Mouse (Mus musculus) heart, embryonic 16.5 days (tissue): Measurements from ENCODE around the gene Rad17. TPM values are rescaled to one million over a fixed set of nuclear protein-coding genes. Genes with fewer than 3 reads are reported as not detected.

Source experiments
- ATAC-seq: fragments of 200-750 bp; cut with Nextera tagmentation; replicated peaks from 2 replicates; pipeline ENCODE4 v1.8.0; 2017; ENCODE audit warnings: moderate number of reproducible peaks; ENCODE audit not compliant: insufficient read depth, low FRiP score; ENCODE audit errors: extremely low read depth
- H3K27ac ChIP-seq: fragments of 300-500 bp; sonication (generic); 2 replicates; pipeline ENCODE4 v1.5.1; 2014; ENCODE audit warnings: mild to moderate bottlenecking, low read length, control low read depth, moderate library complexity
- H3K27me3 ChIP-seq: fragments of 300-500 bp; sonication (generic); 2 replicates; pipeline ENCODE4 v1.6.1; 2014; ENCODE audit warnings: low read length, mixed read lengths; ENCODE audit not compliant: control insufficient read depth, insufficient read depth
- H3K36me3 ChIP-seq: fragments of 300-500 bp; sonication (generic); 2 replicates; pipeline ENCODE4 v1.6.1; 2014; ENCODE audit not compliant: control insufficient read depth, insufficient read depth
- H3K4me1 ChIP-seq: fragments of 300-500 bp; sonication (generic); 2 replicates; pipeline ENCODE4 v1.6.1; 2014; ENCODE audit warnings: low read length, mixed read lengths; ENCODE audit not compliant: control insufficient read depth, insufficient read depth
- H3K4me2 ChIP-seq: fragments of 300-500 bp; sonication (generic); 2 replicates; pipeline ENCODE4 v1.6.1; 2014; ENCODE audit warnings: low read depth, mild to moderate bottlenecking, control low read depth, low read length
- H3K4me3 ChIP-seq: fragments of 300-500 bp; sonication (generic); 2 replicates; pipeline ENCODE4 v1.5.1; 2014; ENCODE audit warnings: mild to moderate bottlenecking, control low read depth, low read length
- H3K9ac ChIP-seq: fragments of 300-500 bp; sonication (generic); 2 replicates; pipeline ENCODE4 v1.6.1; 2014; ENCODE audit warnings: low read length, control low read depth
- H3K9me3 ChIP-seq: fragments of 300-500 bp; sonication (generic); replicated peaks from 2 replicates; pipeline ENCODE4 v1.6.1; 2016; ENCODE audit warnings: low read length; ENCODE audit not compliant: control insufficient read depth
- WGBS: fragments of 180-500 bp; shearing (Covaris S2); extraction: QIAGEN DNeasy Blood & Tissue Kit; methylation state at CpG from one replicate; pipeline ENCODE4 v1.1.7; 2014; 5-methylcytosine and 5-hydroxymethylcytosine counted together
- polyA plus RNA-seq: library from polyadenylated mRNA; unstranded; fragments of >200 nt; fragmentation: Nextera tagmentation; extraction: Ambion mirVana; gene quantifications from 2 replicates; pipeline ENCODE4 v1.2.1, GENCODE M21; 2015

Rad17 gene
- polyA plus RNA-seq, 1 experiment from 2014 or later: 23.2 TPM

GRCm38 (mm10) chr13:100588646-100589045, 62.2 kb downstream of the Rad17 start:
- Histone ChIP-seq H3K9ac (no peak overlapping the region), H3K4me2 (no peak overlapping the region), H3K27me3 (no peaks in the 10 kb centered on the region), H3K9me3 (no peaks in the 10 kb centered on the region), H3K27ac (no peak overlapping the region), H3K4me3 (no peak overlapping the region), H3K4me1 (no peaks in the 10 kb centered on the region), H3K36me3 (no peaks in the 10 kb centered on the region)
- no peak for ATAC-seq
- 78% methylated on average over 11 of the region's 12 CpGs for WGBS

- Histone ChIP-seq H3K27me3 (no peaks in the 10 kb centered on the region), H3K36me3 (no peaks in the 10 kb centered on the region), H3K9me3 (no peaks in the 10 kb centered on the region), H3K9ac (peak overlapping the region; percentile 34; the same call in 1 of the 2 replicates), H3K27ac (peak overlapping the region; percentile 23; the same call in 1 of the 2 replicates), H3K4me3 (no peak overlapping the region), H3K4me2 (no peak overlapping the region), H3K4me1 (peaks cover 8% of the 10 kb centered on the region)
- ATAC-seq: no peak
- 36% methylated on average over 6 of the region's 6 CpGs for WGBS
Observed at GRCm38 (mm10) chr13:100582144-100582543, 68.7 kb downstream of the Rad17 start.

GRCm38 (mm10) chr13:100581701-100582100, 69.2 kb downstream of the Rad17 start:
- Histone ChIP-seq H3K4me3 (no peak overlapping the region), H3K4me1 (peaks cover 8% of the 10 kb centered on the region), H3K27ac (peak overlapping the region; percentile 23; the same call in 1 of the 2 replicates), H3K36me3 (no peaks in the 10 kb centered on the region), H3K27me3 (no peaks in the 10 kb centered on the region), H3K9me3 (no peaks in the 10 kb centered on the region), H3K4me2 (no peak overlapping the region), H3K9ac (peak overlapping the region; percentile 34; the same call in 1 of the 2 replicates)
- no peak for ATAC-seq
- WGBS: 24% methylated on average over 3 of the region's 3 CpGs

GRCm38 (mm10) chr13:100579951-100580350, 70.9 kb downstream of the Rad17 start:
- no peak overlapping the region for H3K4me2 ChIP-seq

GRCm38 (mm10) chr13:100579220-100579619, 71.6 kb downstream of the Rad17 start:
- H3K4me2 ChIP-seq: no peak overlapping the region

More at GRCm38 (mm10) chr13:100579951-100580350, 70.9 kb downstream of the Rad17 start:
- Histone ChIP-seq H3K9me3 (no peaks in the 10 kb centered on the region), H3K4me3 (no peak overlapping the region), H3K9ac (no peak overlapping the region), H3K36me3 (no peaks in the 10 kb centered on the region), H3K27me3 (no peaks in the 10 kb centered on the region), H3K27ac (no peak overlapping the region), H3K4me1 (peaks cover 8% of the 10 kb centered on the region)
- no peak for ATAC-seq

GRCm38 (mm10) chr13:100575950-100576349, 74.9 kb downstream of the Rad17 start:
- no peak overlapping the region for H3K27ac ChIP-seq
- ATAC-seq: no peak
- WGBS: 42% methylated on average over 2 of the region's 2 CpGs

More at GRCm38 (mm10) chr13:100579220-100579619, 71.6 kb downstream of the Rad17 start:
- peaks cover 8% of the 10 kb centered on the region for H3K4me1 ChIP-seq
- WGBS: 42% methylated on average over 3 of the region's 3 CpGs
- H3K9ac ChIP-seq: no peak overlapping the region
- ATAC-seq: no peak
- H3K4me3 ChIP-seq: no peak overlapping the region
- no peak overlapping the region for H3K27ac ChIP-seq
- no peaks in the 10 kb centered on the region for H3K9me3 ChIP-seq
- no peaks in the 10 kb centered on the region for H3K27me3 ChIP-seq
- H3K36me3 ChIP-seq: no peaks in the 10 kb centered on the region

GRCm38 (mm10) chr13:100570713-100571112, 80.1 kb downstream of the Rad17 start:
- Histone ChIP-seq H3K4me3 (no peak overlapping the region), H3K36me3 (no peaks in the 10 kb centered on the region), H3K27ac (no peak overlapping the region), H3K4me2 (no peak overlapping the region), H3K27me3 (no peaks in the 10 kb centered on the region), H3K9ac (no peak overlapping the region), H3K9me3 (no peaks in the 10 kb centered on the region), H3K4me1 (no peaks in the 10 kb centered on the region)
- 42% methylated on average over 2 of the region's 2 CpGs for WGBS
- no peak for ATAC-seq

More at GRCm38 (mm10) chr13:100575950-100576349, 74.9 kb downstream of the Rad17 start:
- H3K4me1 ChIP-seq: no peaks in the 10 kb centered on the region; the same call in 1 of the 2 replicates
- no peaks in the 10 kb centered on the region for H3K27me3 ChIP-seq
- H3K9me3 ChIP-seq: no peaks in the 10 kb centered on the region
- H3K4me2 ChIP-seq: no peak overlapping the region
- no peaks in the 10 kb centered on the region for H3K36me3 ChIP-seq
- H3K9ac ChIP-seq: no peak overlapping the region
- H3K4me3 ChIP-seq: no peak overlapping the region

GRCm38 (mm10) chr13:100568359-100568758, 82.5 kb downstream of the Rad17 start:
- Histone ChIP-seq H3K4me3 (no peak overlapping the region), H3K27me3 (no peaks in the 10 kb centered on the region), H3K4me1 (no peaks in the 10 kb centered on the region), H3K36me3 (no peaks in the 10 kb centered on the region), H3K4me2 (no peak overlapping the region), H3K9ac (no peak overlapping the region), H3K9me3 (no peaks in the 10 kb centered on the region), H3K27ac (no peak overlapping the region)
- ATAC-seq: no peak
- WGBS: 91% methylated on average over 1 of the region's 1 CpGs
